Mouse (Mus musculus): Measurements from ENCODE around the gene Bex4. TPM values are rescaled to one million over a fixed set of nuclear protein-coding genes. Genes with fewer than 3 reads are reported as not detected.
"Not testable (repeated sequence)": the region's sequence is repeated elsewhere in the genome, so short reads cannot be mapped to it uniquely, and the experiment has no call there.

Gene Bex4
- total RNA-seq (2014; rRNA removed) (20.0 and 38.4 TPM in 2 replicates), polyA plus RNA-seq (2015; fragmentation: Nextera tagmentation; extraction: Ambion mirVana) (153 and 160 TPM in 2 replicates)

DNA sequence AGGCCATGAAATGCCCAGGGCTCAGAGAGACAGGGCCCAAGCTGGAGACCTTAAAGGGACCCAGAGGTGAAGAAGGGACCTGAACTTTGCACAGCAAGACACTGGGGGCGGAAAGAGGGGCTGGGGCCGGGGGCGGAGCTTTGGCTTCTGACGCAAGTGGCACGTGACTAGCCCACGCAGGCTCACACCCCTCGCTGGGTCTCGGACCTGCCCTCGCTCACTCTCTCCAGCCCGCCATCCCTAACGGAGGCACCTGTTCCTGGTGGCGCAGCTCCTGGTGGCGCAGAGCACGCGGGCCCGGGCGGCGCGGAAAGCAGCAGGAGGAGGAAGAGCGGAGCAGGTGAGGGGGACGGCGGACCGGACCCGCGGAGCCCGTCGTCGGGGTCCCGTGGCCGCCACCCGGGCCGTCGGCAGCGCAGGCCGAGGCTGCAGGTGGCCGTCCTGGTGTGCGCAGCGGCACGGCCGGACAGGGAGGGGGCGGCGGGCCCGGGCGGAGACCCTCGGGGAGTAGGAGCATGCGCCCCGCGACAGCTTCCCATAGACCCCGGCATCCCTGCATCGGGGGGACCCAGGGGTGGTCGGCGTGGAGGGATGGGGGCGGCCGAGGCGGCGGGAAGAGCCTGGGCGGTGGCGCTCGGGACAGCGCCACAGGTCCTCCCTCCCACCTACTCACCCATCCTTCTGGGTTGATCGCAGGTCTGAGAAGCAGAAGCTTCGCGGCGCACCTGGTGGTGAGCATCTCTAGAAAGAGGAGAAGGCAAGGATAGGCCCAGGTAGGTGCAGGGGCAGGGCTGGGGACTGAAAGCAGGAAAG is at the start of gene Bex4:
Gene Bex4, plus strand, starts transcription at position 170 of the 813 bp plus-strand sequence.
- peak within 1 kb of the TSS; percentile 48 for H3K4me2 ChIP-seq (ENCODE audit: low read depth, low read length)
- 51% methylated on average over 13 of the region's 64 CpGs for WGBS
- not testable (repeated sequence) for H3K9ac ChIP-seq (replicated peaks; ENCODE audit: low read length); H3K9me3 ChIP-seq (ENCODE audit: low read length); H3K4me1 ChIP-seq (ENCODE audit: insufficient read depth, low read length); H3K36me3 ChIP-seq (ENCODE audit: insufficient read depth, low read length); H3K27ac ChIP-seq; H3K27me3 ChIP-seq (ENCODE audit: insufficient read depth, low read length); DNase-seq (ENCODE audit: low spot score)
- peak; percentile 96 for ATAC-seq
- peak within 1 kb of the TSS; percentile 32 for H3K4me3 ChIP-seq (ENCODE audit: low read length)

DNA sequence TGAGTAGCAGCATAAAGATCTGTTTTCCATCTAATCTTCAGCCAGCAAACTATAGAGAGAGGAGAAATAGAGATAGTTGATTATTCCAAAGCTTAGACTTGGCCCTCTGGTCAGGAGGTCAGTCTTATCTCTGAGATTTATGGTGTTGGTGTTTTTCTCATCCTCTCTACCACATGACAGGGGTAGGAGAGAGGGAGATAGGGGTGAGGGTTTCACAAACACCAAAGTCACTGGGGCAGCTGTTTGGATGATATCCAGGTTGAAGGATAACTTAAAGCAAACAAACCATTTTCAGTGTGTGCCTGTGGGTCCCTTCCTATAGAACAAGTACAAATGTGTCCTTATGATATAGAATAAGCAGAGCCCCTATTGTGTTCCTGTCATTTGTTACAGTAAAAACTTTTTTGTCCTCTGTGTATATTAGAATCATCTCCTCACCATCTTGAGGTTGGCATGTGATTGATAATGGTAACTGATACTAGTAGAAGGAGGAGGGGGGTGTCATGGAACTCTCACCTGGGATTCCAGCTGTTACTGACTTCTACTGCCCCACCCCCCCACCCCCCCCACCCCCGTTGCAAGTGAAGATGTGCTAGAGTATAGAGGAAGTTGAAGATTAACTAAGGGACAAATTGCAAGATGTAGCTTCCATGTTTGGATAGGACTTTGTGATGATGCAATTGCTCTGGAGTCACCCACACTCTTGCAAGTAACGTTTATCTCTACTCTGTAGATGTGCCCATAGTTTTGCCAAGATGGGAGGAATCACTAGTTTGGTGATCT is 46.1 kb upstream of the Bex4 start:
- H3K4me2 ChIP-seq (ENCODE audit: low read depth, low read length) = no peak overlapping the region
- no peaks in the 10 kb centered on the region for H3K4me1 ChIP-seq (ENCODE audit: insufficient read depth, low read length)
- ATAC-seq (no peak), DNase-seq (ENCODE audit: low spot score) (no peak)
- H3K27ac ChIP-seq = no peak overlapping the region
- WGBS = 37% methylated on average over 2 of the region's 2 CpGs
- no peaks in the 10 kb centered on the region for H3K9me3 ChIP-seq (ENCODE audit: low read length)
- no peak overlapping the region for H3K4me3 ChIP-seq (ENCODE audit: low read length)
- no peaks in the 10 kb centered on the region for H3K36me3 ChIP-seq (ENCODE audit: insufficient read depth, low read length)
- TF ChIP-seq CTCF (IDR thresholded peaks at IDR 0.05; ENCODE audit: low read depth) = no peak
- H3K9ac ChIP-seq (replicated peaks; ENCODE audit: low read length) = no peak overlapping the region
- no peaks in the 10 kb centered on the region for H3K27me3 ChIP-seq (ENCODE audit: insufficient read depth, low read length)

DNA sequence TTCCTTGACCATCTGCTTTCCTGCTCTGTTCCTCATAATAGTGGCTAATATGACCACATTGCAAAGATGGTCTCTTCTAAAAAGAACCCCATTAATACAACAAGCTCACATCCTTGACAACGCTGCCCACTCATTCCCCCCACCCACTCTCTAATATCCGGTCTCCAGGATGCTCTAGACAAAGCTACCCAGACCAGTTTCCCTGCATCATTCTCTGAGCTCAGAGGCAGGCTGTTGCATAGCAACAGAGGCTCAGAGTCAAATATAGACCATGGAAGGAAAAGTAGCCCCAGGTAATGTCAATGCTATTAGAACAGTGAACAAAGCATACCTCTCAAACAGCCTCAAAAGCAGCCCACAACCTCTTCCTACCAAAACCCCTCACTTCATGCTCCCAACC is 44.4 kb upstream of the Bex4 start:
- peak; percentile 82 for ATAC-seq
- TF ChIP-seq CTCF (IDR thresholded peaks at IDR 0.05; ENCODE audit: low read depth) = no peak
- peak; percentile 52 for DNase-seq (ENCODE audit: low spot score)
- no peaks in the 10 kb centered on the region for H3K36me3 ChIP-seq (ENCODE audit: insufficient read depth, low read length)
- no peak overlapping the region; the same call in 1 of the 2 replicates for H3K27ac ChIP-seq
- H3K9me3 ChIP-seq (ENCODE audit: low read length) = no peaks in the 10 kb centered on the region
- no peak overlapping the region for H3K4me2 ChIP-seq (ENCODE audit: low read depth, low read length)
- H3K27me3 ChIP-seq (ENCODE audit: insufficient read depth, low read length) = no peaks in the 10 kb centered on the region
- no peaks in the 10 kb centered on the region for H3K4me1 ChIP-seq (ENCODE audit: insufficient read depth, low read length)
- no peak overlapping the region for H3K9ac ChIP-seq (replicated peaks; ENCODE audit: low read length)
- 27% methylated on average over 2 of the region's 2 CpGs for WGBS
- no peak overlapping the region for H3K4me3 ChIP-seq (ENCODE audit: low read length)

DNA sequence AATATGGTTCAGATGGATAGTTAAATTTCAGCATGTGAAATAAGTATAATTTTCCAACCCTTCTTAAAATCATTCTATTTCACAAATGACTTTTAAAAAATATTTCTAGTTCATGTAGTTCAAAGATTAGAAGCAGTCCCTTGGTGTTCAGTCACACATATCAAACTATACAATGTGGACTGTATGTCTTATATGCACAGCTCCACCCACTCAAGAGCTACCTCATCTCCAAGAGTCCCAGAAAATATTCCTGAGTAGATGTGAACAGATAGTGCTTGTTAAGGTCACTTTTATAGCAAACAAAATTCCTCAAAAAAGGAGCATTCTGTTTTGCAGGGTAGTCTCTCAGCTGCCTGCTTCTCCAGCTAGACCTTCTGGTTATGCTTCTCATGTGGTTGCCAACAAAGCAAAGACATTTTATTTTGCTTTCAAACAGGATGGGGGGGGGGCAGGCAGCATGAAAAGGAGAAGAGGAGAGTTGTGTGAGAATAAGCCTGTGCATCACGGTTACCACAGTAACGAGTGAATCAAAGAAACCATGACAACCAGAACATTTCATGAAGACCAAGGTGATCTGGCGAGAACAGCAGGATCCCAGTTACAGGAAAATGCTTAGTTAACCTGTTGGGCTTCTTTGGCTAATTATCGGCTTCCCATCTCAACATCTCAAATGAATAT is 34.6 kb upstream of the Bex4 start:
- 52% methylated on average over 4 of the region's 4 CpGs for WGBS
- peak overlapping the region; percentile 13; the same call in 1 of the 2 replicates for H3K4me2 ChIP-seq (ENCODE audit: low read depth, low read length)
- peak; percentile 74 for ATAC-seq
- DNase-seq (ENCODE audit: low spot score) = peak; percentile 49
- H3K9ac ChIP-seq (replicated peaks; ENCODE audit: low read length) = no peak overlapping the region
- H3K27ac ChIP-seq = no peak overlapping the region
- H3K27me3 ChIP-seq (ENCODE audit: insufficient read depth, low read length) = 0 out of 2 replicates have a peak, but pooled peaks cover under 1% of the 10 kb centered on the region
- H3K4me1 ChIP-seq (ENCODE audit: insufficient read depth, low read length) = no peaks in the 10 kb centered on the region
- no peaks in the 10 kb centered on the region for H3K9me3 ChIP-seq (ENCODE audit: low read length)
- no peaks in the 10 kb centered on the region for H3K36me3 ChIP-seq (ENCODE audit: insufficient read depth, low read length)
- H3K4me3 ChIP-seq (ENCODE audit: low read length) = no peak overlapping the region
- TF ChIP-seq CTCF (IDR thresholded peaks at IDR 0.05; ENCODE audit: low read depth) = no peak

DNA sequence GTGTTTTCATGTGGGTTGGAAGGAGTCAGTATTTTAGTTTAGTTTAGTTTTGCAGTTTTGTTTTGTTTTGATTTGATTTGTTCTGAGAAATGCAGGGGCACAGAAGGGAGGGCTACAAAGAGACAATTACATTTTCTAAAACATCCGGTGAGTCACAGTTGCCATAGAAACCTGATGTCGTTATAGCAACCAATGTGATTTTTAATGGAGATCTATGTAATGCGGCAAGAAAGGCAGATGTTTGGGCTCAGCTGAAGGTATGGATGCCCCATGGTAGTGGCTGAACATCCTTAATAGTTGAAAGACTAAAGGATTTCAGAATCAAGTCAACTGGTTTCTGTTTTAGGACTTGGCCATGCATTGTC is 34.1 kb upstream of the Bex4 start:
- 63% methylated on average over 3 of the region's 3 CpGs for WGBS
- Histone ChIP-seq H3K27me3 (ENCODE audit: insufficient read depth, low read length) (0 out of 2 replicates have a peak, but pooled peaks cover 4% of the 10 kb centered on the region), H3K4me1 (ENCODE audit: insufficient read depth, low read length) (no peaks in the 10 kb centered on the region), H3K36me3 (ENCODE audit: insufficient read depth, low read length) (no peaks in the 10 kb centered on the region), H3K9ac (replicated peaks; ENCODE audit: low read length) (no peak overlapping the region), H3K4me3 (ENCODE audit: low read length) (no peak overlapping the region), H3K4me2 (ENCODE audit: low read depth, low read length) (peak overlapping the region; percentile 13; the same call in 1 of the 2 replicates), H3K27ac (no peak overlapping the region), H3K9me3 (ENCODE audit: low read length) (no peaks in the 10 kb centered on the region)
- DNase-seq (ENCODE audit: low spot score) = peak; percentile 44
- no peak for TF ChIP-seq CTCF (IDR thresholded peaks at IDR 0.05; ENCODE audit: low read depth)
- 0 out of 2 replicates have a peak, but pooled peaks have one; percentile 62 for ATAC-seq

DNA sequence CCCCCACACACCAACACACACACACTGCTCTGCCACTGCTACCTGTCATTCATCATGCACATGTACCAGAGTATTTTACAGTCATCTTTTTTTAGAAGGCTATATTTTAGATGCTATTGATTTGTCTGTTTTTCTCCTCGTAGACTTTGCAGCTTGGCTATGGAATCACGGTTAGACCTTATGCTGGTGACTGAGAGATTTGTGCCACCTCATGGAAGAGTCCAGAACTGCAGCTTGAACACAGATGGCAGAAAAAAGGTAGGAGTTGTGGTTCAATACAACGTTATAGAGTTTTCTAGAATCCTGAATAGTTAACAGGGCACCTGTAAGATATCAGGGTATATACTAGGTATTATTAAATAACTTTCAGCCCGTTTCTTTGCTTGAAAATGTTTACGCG is 30.9 kb upstream of the Bex4 start:
- WGBS = 43% methylated on average over 6 of the region's 6 CpGs
- ATAC-seq (peak; percentile 45; the same call in 1 of the 2 replicates), DNase-seq (ENCODE audit: low spot score) (peak; percentile 75)
- Histone ChIP-seq H3K4me2 (ENCODE audit: low read depth, low read length) (no peak overlapping the region), H3K27me3 (ENCODE audit: insufficient read depth, low read length) (0 out of 2 replicates have a peak, but pooled peaks cover 4% of the 10 kb centered on the region), H3K9ac (replicated peaks; ENCODE audit: low read length) (no peak overlapping the region), H3K36me3 (ENCODE audit: insufficient read depth, low read length) (no peaks in the 10 kb centered on the region), H3K4me1 (ENCODE audit: insufficient read depth, low read length) (no peaks in the 10 kb centered on the region), H3K27ac (no peak overlapping the region), H3K9me3 (ENCODE audit: low read length) (no peaks in the 10 kb centered on the region), H3K4me3 (ENCODE audit: low read length) (no peak overlapping the region)
- peak; percentile 76 for TF ChIP-seq CTCF (IDR thresholded peaks at IDR 0.05; ENCODE audit: low read depth)
